Mouse (Mus musculus) adrenal gland, postnatal 25 days (tissue): Measurements from ENCODE around the gene Tnfsf13. TPM values are rescaled to one million over a fixed set of nuclear protein-coding genes. Genes with fewer than 3 reads are reported as not detected.

ENCODE experiments used
- DNase-seq: peaks from one replicate; pipeline ENCODE4 v3.0.0; 2021; ENCODE audit warnings: mixed read lengths
- microRNA-seq, 2 experiments: library from miRNA; unstranded; fragments of <30 nt; microRNA quantifications; one replicate each; pipeline ENCODE4 v1.2.0; 2021
- total RNA-seq: library from RNA; stranded (reverse); gene quantifications from 2 replicates; pipeline ENCODE4 v1.2.3, GENCODE M21; 2021

The Tnfsf13 gene
- total RNA-seq, 1 experiment from 2014 or later, result 3.8 TPM

GRCm38 (mm10) chr11:69653399-69653798, 32.2 kb downstream of the Tnfsf13 start:
- no peak for DNase-seq

GRCm38 (mm10) chr11:69645860-69646259, 39.7 kb downstream of the Tnfsf13 start:
- DNase-seq, result no peak

GRCm38 (mm10) chr11:69635471-69635870, 50.1 kb downstream of the Tnfsf13 start:
- no peak for DNase-seq

GRCm38 (mm10) chr11:69633128-69633866, 52.3 kb downstream of the Tnfsf13 start:
- no peak for DNase-seq

Small RNA genes within 50 kb of the gene (microRNA-seq; reads per million reads assigned to microRNA genes)
- 3.6 to 4.5 reads per million in 2 experiments for gene Mir1934
- gene Mir467f, result 0 reads per million in 2 experiments

Other genes starting within 250 kb of the Tnfsf13 start
- 0.05 and 0.76 TPM in 2 replicates for gene Dnah2, start 136.7 kb downstream of the Tnfsf13 start, total RNA-seq
- 0.38 and 1.5 TPM in 2 replicates for gene Efnb3, start 125.6 kb downstream of the Tnfsf13 start, total RNA-seq
- gene Wrap53, start 105.5 kb downstream of the Tnfsf13 start, total RNA-seq, result 12.5 and 12.9 TPM in 2 replicates
- 74.1 and 81.7 TPM in 2 replicates for gene Trp53, start 105.4 kb downstream of the Tnfsf13 start, total RNA-seq
- gene Atp1b2, start 79.8 kb downstream of the Tnfsf13 start, total RNA-seq, result 34.0 and 38.0 TPM in 2 replicates
- not detected in 2 replicates for gene Shbg, start 67.9 kb downstream of the Tnfsf13 start, total RNA-seq
- gene Sat2, start 63.8 kb downstream of the Tnfsf13 start, total RNA-seq, result 6.7 and 16.9 TPM in 2 replicates
- gene Fxr2, start 52.8 kb downstream of the Tnfsf13 start, total RNA-seq, result 89.7 and 101 TPM in 2 replicates
- gene Sox15, start 30.5 kb downstream of the Tnfsf13 start, total RNA-seq, result 0.39 TPM in 1 of 2 replicates, not detected in the other
- gene Mpdu1, start 23.1 kb downstream of the Tnfsf13 start, total RNA-seq, result 123 and 137 TPM in 2 replicates
- gene Cd68, start 19.6 kb downstream of the Tnfsf13 start, total RNA-seq, result 14.2 and 22.6 TPM in 2 replicates
- gene Eif4a1, start 13.4 kb downstream of the Tnfsf13 start, total RNA-seq, result 624 and 654 TPM in 2 replicates
- 91.6 and 91.8 TPM in 2 replicates for gene Senp3, start 3.7 kb downstream of the Tnfsf13 start, total RNA-seq
- 16.6 and 25.6 TPM in 2 replicates for gene Tnfsf12, start 10.1 kb upstream of the Tnfsf13 start, total RNA-seq
- gene Tnfsfm13, start 10.3 kb upstream of the Tnfsf13 start, total RNA-seq, result 3.8 and 4.6 TPM in 2 replicates
- 98.5 and 101 TPM in 2 replicates for gene Polr2a, start 72.9 kb upstream of the Tnfsf13 start, total RNA-seq
- gene Slc35g3, start 76.2 kb upstream of the Tnfsf13 start, total RNA-seq, result not detected in 2 replicates
- gene Zbtb4, start 80.1 kb upstream of the Tnfsf13 start, total RNA-seq, result 39.5 and 65.8 TPM in 2 replicates
- 1.8 and 2.4 TPM in 2 replicates for gene Chrnb1, start 110.2 kb upstream of the Tnfsf13 start, total RNA-seq
- 3.6 and 3.9 TPM in 2 replicates for gene Fgf11, start 116.1 kb upstream of the Tnfsf13 start, total RNA-seq
- not detected in 2 replicates for gene Tmem102, start 119.8 kb upstream of the Tnfsf13 start, total RNA-seq
- gene Gm39566, start 129.5 kb upstream of the Tnfsf13 start, total RNA-seq, result not detected in 2 replicates
- gene Spem2, start 132.7 kb upstream of the Tnfsf13 start, total RNA-seq, result not detected in 2 replicates
- gene Spem1, start 136.4 kb upstream of the Tnfsf13 start, total RNA-seq, result not detected in 2 replicates
- gene Nlgn2, start 152.0 kb upstream of the Tnfsf13 start, total RNA-seq, result 18.6 and 19.7 TPM in 2 replicates
- gene Tmem256, start 152.7 kb upstream of the Tnfsf13 start, total RNA-seq, result 149 and 152 TPM in 2 replicates
- gene Plscr3, start 160.6 kb upstream of the Tnfsf13 start, total RNA-seq, result 43.8 and 52.9 TPM in 2 replicates
- not detected in 2 replicates for gene Tnk1, start 172.9 kb upstream of the Tnfsf13 start, total RNA-seq
- not detected in 2 replicates for gene Tmem95, start 192.2 kb upstream of the Tnfsf13 start, total RNA-seq
- gene Kctd11, start 195.6 kb upstream of the Tnfsf13 start, total RNA-seq, result 4.4 and 4.9 TPM in 2 replicates
- gene Acap1, start 209.8 kb upstream of the Tnfsf13 start, total RNA-seq, result 0.30 TPM in 1 of 2 replicates, not detected in the other
- 1.2 and 2.6 TPM in 2 replicates for gene 2810408A11Rik, start 215.2 kb upstream of the Tnfsf13 start, total RNA-seq
- gene Neurl4, start 215.3 kb upstream of the Tnfsf13 start, total RNA-seq, result 52.4 and 55.5 TPM in 2 replicates
- 62.5 and 70.2 TPM in 2 replicates for gene Gps2, start 228.1 kb upstream of the Tnfsf13 start, total RNA-seq
- 542 and 558 TPM in 2 replicates for gene Eif5a, start 236.2 kb upstream of the Tnfsf13 start, total RNA-seq